Mouse (Mus musculus) small intestine, adult 2 months (tissue): ENCODE results near the gene Gen1.

Experiments used
- CTCF ChIP-seq: fragments of 200-500 bp; IDR thresholded peaks from 2 replicates; pipeline ENCODE4 v1.5.1; 2012; ENCODE audit warnings: low read depth, mild to moderate bottlenecking, control low read depth, inconsistent platforms, low read length, moderate library complexity, mixed read lengths; ENCODE audit not compliant: insufficient replicate concordance, insufficient read length; ENCODE audit errors: extremely low read depth
- POLR2A ChIP-seq: fragments of 200-500 bp; IDR thresholded peaks from 2 replicates; pipeline ENCODE4 v1.6.1; 2012; ENCODE audit warnings: low read depth, mild to moderate bottlenecking, control low read depth, inconsistent platforms, low read length, moderate library complexity

DNA sequence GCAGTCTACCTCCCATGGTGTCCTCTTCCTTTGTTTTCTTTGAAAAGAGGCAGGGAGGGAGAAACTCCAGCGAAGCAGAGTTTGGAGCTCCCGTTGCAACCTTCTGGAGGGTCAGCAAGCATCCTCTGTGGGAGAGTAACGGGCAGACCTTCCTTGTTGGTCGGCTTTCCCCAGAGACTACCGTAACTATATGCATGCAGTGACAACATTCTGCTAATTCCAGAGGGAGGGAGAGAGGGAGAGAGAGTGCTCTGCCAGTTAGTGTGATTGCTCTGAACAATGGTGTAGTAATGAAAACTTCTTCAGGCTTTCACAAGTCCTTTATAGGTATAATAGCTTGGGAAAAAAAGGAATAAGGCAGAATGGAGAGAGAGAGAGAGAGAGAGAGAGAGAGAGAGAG is 40.9 kb downstream of the Gen1 start:
- TF ChIP-seq POLR2A (no peak), CTCF (no peak)
